Mouse (Mus musculus) cerebellum, postnatal 14 days (tissue): ENCODE results near the gene Hmox1.

Experiments used
- DNase-seq, 2 experiments: peaks; one replicate each; pipeline ENCODE4 v3.0.0; 2021; ENCODE audit warnings: mixed read lengths in 2 of 2

Hmox1 gene

GRCm38 (mm10) chr8:75088989-75089881, 4.2 kb upstream of the Hmox1 start:
- DNase-seq = peak; percentile 21 to 54

GRCm38 (mm10) chr8:75090781-75091365, 2.5 kb upstream of the Hmox1 start:
- DNase-seq = peak; percentile 27 to 38

- DNase-seq = no peak
Observed at GRCm38 (mm10) chr8:75102956-75103355, 9.5 kb downstream of the Hmox1 start.

- DNase-seq = no peak
Observed at GRCm38 (mm10) chr8:75103376-75103878, 10.0 kb downstream of the Hmox1 start.

GRCm38 (mm10) chr8:75108527-75109235, 15.3 kb downstream of the Hmox1 start:
- peak; percentile 89 to 92 for DNase-seq

GRCm38 (mm10) chr8:75109236-75109967, 16.0 kb downstream of the Hmox1 start, which contains the start of gene Mcm5:
TSS of gene Mcm5 (plus strand) at chr8:75109569.
- DNase-seq = peak; percentile 99 to 100

- DNase-seq = peak in 1 of 2 experiments; percentile 9
Observed at GRCm38 (mm10) chr8:75110093-75110492, 16.7 kb downstream of the Hmox1 start.

GRCm38 (mm10) chr8:75118505-75118904, 25.1 kb downstream of the Hmox1 start:
- no peak for DNase-seq

- DNase-seq = no peak
Observed at GRCm38 (mm10) chr8:75119287-75119686, 25.9 kb downstream of the Hmox1 start.

- DNase-seq = no peak
Observed at GRCm38 (mm10) chr8:75119747-75120146, 26.3 kb downstream of the Hmox1 start.

- no peak for DNase-seq
Observed at GRCm38 (mm10) chr8:75127406-75127805, 34.0 kb downstream of the Hmox1 start.

- peak; percentile 80 to 87 for DNase-seq
Observed at GRCm38 (mm10) chr8:75132485-75132884, 39.1 kb downstream of the Hmox1 start.

GRCm38 (mm10) chr8:75133399-75133798, 40.0 kb downstream of the Hmox1 start:
- DNase-seq = no peak

- DNase-seq = peak; percentile 89 to 91
Observed at GRCm38 (mm10) chr8:75134603-75135391, 41.4 kb downstream of the Hmox1 start.

- DNase-seq = no peak
Observed at GRCm38 (mm10) chr8:75135756-75136155, 42.3 kb downstream of the Hmox1 start.

GRCm38 (mm10) chr8:75136256-75136655, 42.8 kb downstream of the Hmox1 start:
- no peak for DNase-seq

GRCm38 (mm10) chr8:75137536-75137935, 44.1 kb downstream of the Hmox1 start:
- DNase-seq = no peak
